Mouse (Mus musculus): ENCODE measurements around the gene Ccdc153.

GRCm38 (mm10) chr9:44292490-44292889 lies 52.0 kb downstream of the Ccdc153 start:
- TF ChIP-seq CTCF (IDR thresholded peaks at IDR 0.05; ENCODE audit: borderline replicate concordance, extremely low read depth, insufficient read depth, insufficient read length) (peak; percentile 57; the same call in 1 of the 2 replicates), POLR2A (IDR thresholded peaks at IDR 0.05; ENCODE audit: borderline replicate concordance, extremely low read depth, insufficient read depth, insufficient read length, poor library complexity, severe bottlenecking) (no peak)

All from brain, embryonic 14.5 days (tissue).